Mouse (Mus musculus): Measurements from ENCODE around the gene Scgb1a1. TPM values are rescaled to one million over a fixed set of nuclear protein-coding genes. Genes with fewer than 3 reads are reported as not detected.

Gene Scgb1a1
- total RNA-seq, 2 experiments from 2014 or later: not detected

DNA sequence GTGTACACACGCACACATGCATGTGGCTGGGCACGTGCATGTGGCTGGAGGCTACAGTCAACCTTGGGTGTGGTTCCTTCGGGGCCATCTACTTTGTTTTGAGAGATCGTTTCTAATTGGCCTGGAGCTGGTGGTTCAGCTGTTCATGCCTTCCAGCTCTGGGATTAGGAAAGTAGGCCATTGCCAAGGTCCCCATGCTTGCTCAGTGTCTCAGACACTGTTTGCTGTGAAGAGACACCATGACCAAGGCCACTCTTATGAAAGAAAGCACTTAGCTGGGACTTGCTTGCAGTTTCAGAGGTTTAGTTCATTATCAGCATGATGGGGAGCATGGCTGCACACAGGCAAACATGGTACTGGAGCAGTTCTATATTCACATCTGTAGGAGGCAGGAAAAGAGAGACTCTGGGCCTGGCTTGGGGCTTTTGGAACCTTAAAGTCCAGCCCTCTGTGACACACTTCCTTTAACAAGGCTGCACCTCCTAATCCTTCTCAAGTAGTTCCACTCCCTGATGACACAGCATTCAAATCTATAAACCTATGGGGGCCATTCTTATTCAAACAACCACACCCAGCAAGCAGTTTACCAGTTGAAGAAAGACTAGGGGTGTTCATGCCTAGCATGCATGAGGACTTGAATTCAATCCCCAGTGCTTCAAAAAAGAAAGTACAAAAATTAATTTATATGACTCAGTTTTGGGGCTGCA lies 38.6 kb downstream of the Scgb1a1 start:
- intact Hi-C loops (cut with DNase I): no loop called here
- no peak for DNase-seq

DNA sequence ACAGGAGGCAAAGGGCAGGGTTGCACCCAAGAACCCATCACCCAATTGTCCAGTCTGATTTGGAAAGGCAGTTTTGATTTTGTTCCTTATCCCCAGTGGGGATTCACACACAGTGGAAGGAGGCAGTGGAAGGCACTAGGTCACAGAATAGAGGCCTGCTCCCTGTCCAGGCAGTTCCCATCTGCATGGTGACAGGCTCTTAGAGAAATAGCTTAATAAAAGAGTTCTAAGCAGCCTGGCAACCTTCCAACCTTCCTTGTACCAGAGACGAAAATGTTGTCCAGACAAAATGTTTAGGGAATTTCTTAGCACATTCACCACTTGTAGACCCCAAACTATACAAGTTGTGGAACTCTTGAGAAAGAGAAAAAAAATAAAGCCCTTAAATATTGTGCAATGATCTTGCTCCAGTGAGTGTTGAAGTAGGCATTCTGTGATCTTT lies 39.8 kb downstream of the Scgb1a1 start:
- intact Hi-C loops (cut with DNase I): no loop called here
- DNase-seq: no peak

DNA sequence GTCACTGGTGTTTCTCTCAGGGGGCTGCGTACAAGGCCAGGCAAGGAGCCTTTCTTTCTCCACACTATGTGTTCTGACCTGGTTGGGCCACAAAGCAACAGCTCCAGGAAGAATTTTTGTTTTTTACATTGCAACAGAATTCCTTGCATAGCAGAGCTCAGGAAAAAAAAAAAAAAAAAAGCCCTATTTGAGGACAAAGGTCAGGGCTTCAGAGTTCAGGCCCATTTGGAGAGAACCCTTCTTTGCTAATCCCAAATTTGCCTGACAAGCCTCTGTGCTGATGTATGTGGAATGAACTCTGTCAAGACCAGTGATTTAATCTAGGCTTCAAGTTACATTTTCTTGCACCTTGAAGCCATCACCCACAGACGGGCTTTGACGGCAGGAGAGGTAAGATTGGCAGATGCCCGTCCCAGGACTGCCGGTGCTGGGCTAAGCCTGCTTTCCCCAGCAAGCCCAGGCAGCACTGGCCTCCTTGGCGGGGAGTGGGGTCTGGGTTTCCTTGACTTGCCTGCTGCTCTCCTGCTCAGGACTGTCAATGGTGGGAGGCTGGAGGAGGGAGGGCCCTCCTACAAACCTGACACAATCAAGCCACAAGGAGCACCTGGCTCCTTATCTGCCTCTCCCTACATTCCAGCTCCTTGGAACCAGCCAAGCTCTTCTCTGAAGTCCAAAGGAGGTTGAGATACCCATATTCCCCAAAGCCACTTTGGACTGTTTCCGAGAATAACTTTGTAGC lies 40.4 kb downstream of the Scgb1a1 start:
- DNase-seq: no peak
- intact Hi-C loops (cut with DNase I): no loop called here

DNA sequence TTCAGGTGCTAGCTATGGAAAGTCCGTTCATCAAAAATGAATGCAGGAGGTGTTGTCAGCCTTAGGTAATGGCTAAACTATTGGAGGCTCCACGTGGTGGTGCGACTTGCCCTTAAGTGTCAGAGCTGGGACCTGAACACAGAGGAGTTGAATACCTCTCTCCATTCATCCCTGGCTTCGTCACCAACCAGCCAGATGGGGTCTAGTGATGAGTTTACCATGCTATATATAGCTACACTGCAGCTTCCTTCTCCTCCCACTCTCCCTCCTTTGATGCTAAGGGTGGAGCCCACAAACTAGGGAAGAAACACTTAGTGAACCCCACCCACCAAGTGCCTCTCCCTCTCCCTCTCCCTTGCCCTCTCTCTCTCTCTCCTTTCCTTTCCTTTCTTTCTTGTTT lies 43.5 kb downstream of the Scgb1a1 start:
- no peak for DNase-seq

GRCm38 (mm10) chr19:9043123-9043522 lies 44.6 kb downstream of the Scgb1a1 start:
- DNase-seq: no peak
- intact Hi-C loops (cut with DNase I): no loop called here

More for the DNA sequence above, 43.5 kb downstream of the Scgb1a1 start:
- intact Hi-C loops (cut with DNase I): no loop called here

DNA sequence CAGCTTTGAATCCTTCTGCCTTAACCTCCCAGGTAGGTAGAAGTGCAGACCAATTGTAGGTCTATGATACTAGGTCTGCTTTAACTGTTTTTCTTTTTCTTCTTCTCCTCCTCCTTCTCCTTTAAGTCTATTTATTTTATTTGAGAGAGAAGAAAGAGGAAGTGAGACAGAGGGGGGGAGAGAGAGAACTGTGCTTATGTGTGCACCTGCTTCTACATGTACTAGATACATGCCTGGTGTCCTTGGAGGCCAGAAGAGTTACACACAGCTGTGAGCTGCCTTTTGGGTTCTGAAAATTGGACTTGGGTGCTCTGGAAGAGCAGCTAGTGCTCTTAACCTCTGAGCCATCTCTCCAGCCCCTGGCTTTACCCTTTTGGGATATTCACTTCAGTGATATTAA lies 46.7 kb downstream of the Scgb1a1 start:
- no peak for DNase-seq
- intact Hi-C loops (cut with DNase I): no loop called here

GRCm38 (mm10) chr19:9040649-9041048 lies 47.1 kb downstream of the Scgb1a1 start:
- intact Hi-C loops (cut with DNase I): no loop called here
- DNase-seq: no peak

- intact Hi-C loops (cut with DNase I): no loop called here
- DNase-seq: no peak
Observed at GRCm38 (mm10) chr19:9039928-9040327, 47.8 kb downstream of the Scgb1a1 start.

DNA sequence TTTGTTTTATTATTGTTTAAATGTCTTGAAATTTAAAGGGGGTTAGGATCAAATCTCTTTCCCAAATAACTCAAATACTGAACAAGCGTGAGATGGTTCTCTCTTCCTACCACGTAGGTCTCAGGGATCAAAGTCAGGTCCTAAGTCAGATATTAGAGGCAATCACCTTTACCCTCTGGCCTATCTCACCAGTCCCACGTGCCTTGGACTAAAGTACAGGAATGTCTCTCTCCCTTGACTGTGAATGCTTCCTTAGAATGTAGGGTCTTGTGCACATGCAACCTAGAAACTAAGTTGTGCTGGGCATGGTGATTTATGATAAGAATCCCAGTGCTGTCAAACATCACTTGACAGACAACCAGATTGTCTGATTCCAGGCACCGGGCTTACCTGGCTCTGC lies 48.5 kb downstream of the Scgb1a1 start:
- intact Hi-C loops (cut with DNase I): no loop called here
- no peak for DNase-seq

DNA sequence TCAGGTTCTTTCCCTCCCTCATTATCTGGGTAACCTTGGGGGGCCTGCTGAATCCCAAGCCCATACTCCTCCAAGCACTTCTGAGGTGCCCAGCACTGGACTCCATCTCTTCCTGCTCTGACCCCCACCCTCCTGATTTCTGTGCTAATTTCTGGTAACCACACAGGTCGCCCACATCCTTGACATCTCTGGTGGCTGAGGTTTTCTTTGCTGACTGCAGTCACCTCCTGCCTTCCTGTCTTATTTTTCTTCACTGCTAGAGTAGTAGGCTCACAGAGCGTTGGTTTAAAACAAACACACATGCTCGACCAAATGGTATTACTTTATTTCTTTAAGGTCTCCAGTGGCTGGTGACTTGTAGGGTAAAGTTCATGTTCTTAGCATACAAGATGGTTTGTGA lies 49.6 kb downstream of the Scgb1a1 start:
- intact Hi-C loops (cut with DNase I): no loop called here
- DNase-seq: no peak

DNA sequence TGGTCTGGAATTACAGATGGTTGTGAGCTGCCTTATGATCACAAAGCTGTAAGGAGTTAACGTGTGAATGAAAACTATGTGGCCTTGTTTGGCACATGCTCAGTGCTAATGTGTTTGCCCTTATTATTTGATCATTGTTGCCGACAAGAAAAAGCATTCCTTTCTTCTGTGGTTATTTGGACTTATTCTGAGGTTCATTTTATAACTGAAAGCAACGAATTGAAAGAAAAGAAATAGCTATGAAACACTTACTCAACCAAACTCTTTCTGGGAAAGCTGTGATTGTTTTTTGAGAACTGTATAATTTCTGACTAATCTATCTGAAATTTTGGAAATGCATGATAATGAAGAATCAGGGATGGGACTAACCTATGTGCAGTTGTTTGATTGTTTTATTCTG lies 52.7 kb downstream of the Scgb1a1 start:
- intact Hi-C loops (cut with DNase I): no loop called here
- DNase-seq: no peak

DNA sequence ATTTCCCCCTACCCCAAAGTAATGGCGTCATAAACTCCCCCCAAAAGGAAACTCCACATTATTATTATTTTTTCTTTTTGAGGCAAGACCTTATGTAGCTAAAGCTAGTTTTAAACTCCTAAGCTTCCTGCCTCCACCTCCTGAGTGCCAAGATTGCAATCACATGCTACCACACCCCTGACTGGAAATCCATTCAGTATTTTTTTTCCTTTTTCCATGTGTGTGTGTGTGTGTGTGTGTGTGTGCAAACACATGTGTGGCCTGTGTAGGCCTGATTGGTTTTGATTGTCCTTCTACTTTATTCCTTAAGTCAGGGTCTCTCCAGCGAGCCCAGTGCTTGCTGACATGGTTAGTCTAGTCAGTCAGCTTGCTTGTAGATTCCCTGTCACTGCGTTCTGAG lies 53.3 kb downstream of the Scgb1a1 start:
- DNase-seq: no peak
- intact Hi-C loops (cut with DNase I): loop anchor here (5.0 kb wide), 2 partner anchors 38 to 42 kb away; no protein-coding TSS in a partner anchor

Other genes starting within 250 kb of the Scgb1a1 start
- gene Gng3, start 248.8 kb downstream of the Scgb1a1 start, total RNA-seq (2021): not detected
- gene Lrrn4cl, start 237.2 kb downstream of the Scgb1a1 start, total RNA-seq (2021): 1 to 10 TPM; 4.0 to 4.9 TPM
- gene Ubxn1, start 216.5 kb downstream of the Scgb1a1 start, total RNA-seq (2021): 100 to 1,000 TPM; 122 to 130 TPM
- 10 to 100 TPM; 58.7 to 59.0 TPM for gene Uqcc3, start 207.0 kb downstream of the Scgb1a1 start, total RNA-seq (2021)
- 1 to 10 TPM; 1.7 to 3.4 TPM for gene Lbhd1, start 204.2 kb downstream of the Scgb1a1 start, total RNA-seq (2021)
- not detected for gene Gm49403, start 204.0 kb downstream of the Scgb1a1 start, total RNA-seq (2021)
- gene 1810009A15Rik, start 199.1 kb downstream of the Scgb1a1 start, total RNA-seq (2021): 10 to 100 TPM; 18.7 to 20.4 TPM
- not detected for gene Gm49416, start 199.0 kb downstream of the Scgb1a1 start, total RNA-seq (2021)
- gene Ints5, start 195.0 kb downstream of the Scgb1a1 start, total RNA-seq (2021): 10 to 100 TPM; 11.5 to 13.6 TPM
- gene Ganab, start 189.9 kb downstream of the Scgb1a1 start, total RNA-seq (2021): 10 to 100 TPM; 48.5 to 52.2 TPM
- gene B3gat3, start 167.6 kb downstream of the Scgb1a1 start, total RNA-seq (2021): 10 to 100 TPM; 34.5 to 37.6 TPM
- gene Rom1, start 158.6 kb downstream of the Scgb1a1 start, total RNA-seq (2021): 10 to 100 TPM; 19.8 to 30.2 TPM
- gene Eml3, start 158.4 kb downstream of the Scgb1a1 start, total RNA-seq (2021): 10 to 100 TPM in 1 of 2 experiments, 1 to 10 TPM in 1; 9.5 to 11.0 TPM
- gene Mta2, start 146.1 kb downstream of the Scgb1a1 start, total RNA-seq (2021): 10 to 100 TPM; 33.2 to 38.5 TPM
- 1 to 10 TPM; 8.1 to 8.9 TPM for gene Tut1, start 134.1 kb downstream of the Scgb1a1 start, total RNA-seq (2021)
- 100 to 1,000 TPM; 246 to 250 TPM for gene Eef1g, start 120.9 kb downstream of the Scgb1a1 start, total RNA-seq (2021)
- 100 to 1,000 TPM; 362 to 377 TPM for gene Ahnak, start 98.7 kb downstream of the Scgb1a1 start, total RNA-seq (2021)
- gene Asrgl1, start 47.7 kb upstream of the Scgb1a1 start, total RNA-seq (2021): 10 to 100 TPM; 24.3 to 28.4 TPM

Measured in heart, postnatal 36 days (tissue).